Mouse (Mus musculus): Measurements from ENCODE around the gene E2f4. TPM values are rescaled to one million over a fixed set of nuclear protein-coding genes. Genes with fewer than 3 reads are reported as not detected.

Gene E2f4
- polyA plus RNA-seq, 1 experiment from 2014 or later = 46.4 TPM

GRCm38 (mm10) chr8:105266775-105267174, 30.7 kb upstream of the E2f4 start:
- no peak for ATAC-seq (ENCODE audit: low read depth)
- H3K9me3 ChIP-seq (ENCODE audit: control insufficient read depth, low read length) = no peaks in the 10 kb centered on the region
- 11% methylated on average over 13 of the region's 13 CpGs for WGBS
- no peak overlapping the region for H3K4me3 ChIP-seq (ENCODE audit: low read depth, low read length)
- no peak overlapping the region for H3K4me2 ChIP-seq (ENCODE audit: low read depth, low read length)
- no peak overlapping the region for H3K27ac ChIP-seq (ENCODE audit: low read depth, low read length)
- no peaks in the 10 kb centered on the region for H3K36me3 ChIP-seq (ENCODE audit: control insufficient read depth, insufficient read depth, low read length)
- peaks cover 59% of the 10 kb centered on the region for H3K27me3 ChIP-seq (ENCODE audit: control insufficient read depth, insufficient read depth, low read length)
- H3K4me1 ChIP-seq (ENCODE audit: control insufficient read depth, insufficient read depth, low read length) = peaks cover 11% of the 10 kb centered on the region
- no peak overlapping the region for H3K9ac ChIP-seq (replicated peaks; ENCODE audit: low read depth, low read length)

- Histone ChIP-seq H3K27me3 (ENCODE audit: control insufficient read depth, insufficient read depth, low read length) (peaks cover 63% of the 10 kb centered on the region), H3K4me2 (ENCODE audit: low read depth, low read length) (peak overlapping the region; percentile 79), H3K9ac (replicated peaks; ENCODE audit: low read depth, low read length) (peak overlapping the region; percentile 43), H3K9me3 (ENCODE audit: control insufficient read depth, low read length) (no peaks in the 10 kb centered on the region), H3K36me3 (ENCODE audit: control insufficient read depth, insufficient read depth, low read length) (no peaks in the 10 kb centered on the region), H3K4me1 (ENCODE audit: control insufficient read depth, insufficient read depth, low read length) (peaks cover 11% of the 10 kb centered on the region), H3K27ac (ENCODE audit: low read depth, low read length) (0 out of 2 replicates have a peak overlapping the region, but pooled peaks have one; percentile 22), H3K4me3 (ENCODE audit: low read depth, low read length) (peak overlapping the region; percentile 39)
- under 1% methylated on average over 65 of the region's 65 CpGs for WGBS
- ATAC-seq (ENCODE audit: low read depth) = peak; percentile 87
Measured at GRCm38 (mm10) chr8:105268342-105269074, 29.0 kb upstream of the E2f4 start.

GRCm38 (mm10) chr8:105269075-105269458, 28.4 kb upstream of the E2f4 start:
- H3K4me2 ChIP-seq (ENCODE audit: low read depth, low read length) = peak overlapping the region; percentile 79
- H3K4me1 ChIP-seq (ENCODE audit: control insufficient read depth, insufficient read depth, low read length) = peaks cover 11% of the 10 kb centered on the region
- under 1% methylated on average over 10 of the region's 10 CpGs for WGBS
- ATAC-seq (ENCODE audit: low read depth) = peak; percentile 22; the same call in 1 of the 2 replicates
- H3K27ac ChIP-seq (ENCODE audit: low read depth, low read length) = no peak overlapping the region
- no peaks in the 10 kb centered on the region for H3K9me3 ChIP-seq (ENCODE audit: control insufficient read depth, low read length)
- H3K27me3 ChIP-seq (ENCODE audit: control insufficient read depth, insufficient read depth, low read length) = peaks cover 65% of the 10 kb centered on the region
- peak overlapping the region; percentile 43 for H3K9ac ChIP-seq (replicated peaks; ENCODE audit: low read depth, low read length)
- no peaks in the 10 kb centered on the region for H3K36me3 ChIP-seq (ENCODE audit: control insufficient read depth, insufficient read depth, low read length)
- peak overlapping the region; percentile 39 for H3K4me3 ChIP-seq (ENCODE audit: low read depth, low read length)

GRCm38 (mm10) chr8:105269461-105269947, 28.0 kb upstream of the E2f4 start, which contains the start of gene Hsf4:
Hsf4 (plus strand) TSS chr8:105269801.
- Histone ChIP-seq H3K4me3 (ENCODE audit: low read depth, low read length) (peak within 1 kb of the TSS; percentile 39), H3K36me3 (ENCODE audit: control insufficient read depth, insufficient read depth, low read length) (no peaks in the 10 kb centered on the region), H3K4me2 (ENCODE audit: low read depth, low read length) (peak within 1 kb of the TSS; percentile 79), H3K9ac (replicated peaks; ENCODE audit: low read depth, low read length) (peak within 1 kb of the TSS; percentile 43), H3K4me1 (ENCODE audit: control insufficient read depth, insufficient read depth, low read length) (peaks cover 11% of the 10 kb centered on the region), H3K9me3 (ENCODE audit: control insufficient read depth, low read length) (no peaks in the 10 kb centered on the region), H3K27ac (ENCODE audit: low read depth, low read length) (no peak within 1 kb of the TSS), H3K27me3 (ENCODE audit: control insufficient read depth, insufficient read depth, low read length) (peaks cover 69% of the 10 kb centered on the region)
- ATAC-seq (ENCODE audit: low read depth) = no peak; the same call in 1 of the 2 replicates
- WGBS = under 1% methylated on average over 42 of the region's 42 CpGs

GRCm38 (mm10) chr8:105270101-105270915, 27.2 kb upstream of the E2f4 start:
- Histone ChIP-seq H3K4me1 (ENCODE audit: control insufficient read depth, insufficient read depth, low read length) (peaks cover 11% of the 10 kb centered on the region), H3K36me3 (ENCODE audit: control insufficient read depth, insufficient read depth, low read length) (no peaks in the 10 kb centered on the region), H3K4me2 (ENCODE audit: low read depth, low read length) (peak overlapping the region; percentile 79), H3K9ac (replicated peaks; ENCODE audit: low read depth, low read length) (no peak overlapping the region), H3K4me3 (ENCODE audit: low read depth, low read length) (peak overlapping the region; percentile 39), H3K27me3 (ENCODE audit: control insufficient read depth, insufficient read depth, low read length) (peaks cover 68% of the 10 kb centered on the region), H3K9me3 (ENCODE audit: control insufficient read depth, low read length) (no peaks in the 10 kb centered on the region), H3K27ac (ENCODE audit: low read depth, low read length) (no peak overlapping the region)
- ATAC-seq (ENCODE audit: low read depth) = no peak
- WGBS = 2% methylated on average over 39 of the region's 39 CpGs

- 0 out of 2 replicates have a peak overlapping the region, but pooled peaks have one; percentile 5 for H3K4me2 ChIP-seq (ENCODE audit: low read depth, low read length)
- H3K9ac ChIP-seq (replicated peaks; ENCODE audit: low read depth, low read length) = no peak overlapping the region
- no peak overlapping the region for H3K27ac ChIP-seq (ENCODE audit: low read depth, low read length)
- WGBS = 2% methylated on average over 11 of the region's 11 CpGs
- H3K9me3 ChIP-seq (ENCODE audit: control insufficient read depth, low read length) = no peaks in the 10 kb centered on the region
- H3K4me3 ChIP-seq (ENCODE audit: low read depth, low read length) = no peak overlapping the region
- peaks cover 64% of the 10 kb centered on the region for H3K27me3 ChIP-seq (ENCODE audit: control insufficient read depth, insufficient read depth, low read length)
- no peaks in the 10 kb centered on the region for H3K36me3 ChIP-seq (ENCODE audit: control insufficient read depth, insufficient read depth, low read length)
- ATAC-seq (ENCODE audit: low read depth) = no peak
- H3K4me1 ChIP-seq (ENCODE audit: control insufficient read depth, insufficient read depth, low read length) = peaks cover 11% of the 10 kb centered on the region
Measured at GRCm38 (mm10) chr8:105270916-105271186, 26.6 kb upstream of the E2f4 start.

GRCm38 (mm10) chr8:105275387-105275786, 22.1 kb upstream of the E2f4 start:
- Histone ChIP-seq H3K4me3 (ENCODE audit: low read depth, low read length) (no peak overlapping the region), H3K4me2 (ENCODE audit: low read depth, low read length) (peak overlapping the region; percentile 61; the same call in 1 of the 2 replicates), H3K4me1 (ENCODE audit: control insufficient read depth, insufficient read depth, low read length) (peaks cover 2% of the 10 kb centered on the region; the same call in 1 of the 2 replicates), H3K9ac (replicated peaks; ENCODE audit: low read depth, low read length) (no peak overlapping the region), H3K36me3 (ENCODE audit: control insufficient read depth, insufficient read depth, low read length) (0 out of 2 replicates have a peak, but pooled peaks cover 6% of the 10 kb centered on the region), H3K27me3 (ENCODE audit: control insufficient read depth, insufficient read depth, low read length) (peaks cover 42% of the 10 kb centered on the region), H3K9me3 (ENCODE audit: control insufficient read depth, low read length) (no peaks in the 10 kb centered on the region), H3K27ac (ENCODE audit: low read depth, low read length) (no peak overlapping the region)
- no peak for ATAC-seq (ENCODE audit: low read depth)
- 10% methylated on average over 11 of the region's 11 CpGs for WGBS

GRCm38 (mm10) chr8:105275840-105276239, 21.6 kb upstream of the E2f4 start, which contains the start of gene Nol3:
Nol3 (plus strand) TSS chr8:105276140.
- Histone ChIP-seq H3K4me1 (ENCODE audit: control insufficient read depth, insufficient read depth, low read length) (0 out of 2 replicates have a peak, but pooled peaks cover 2% of the 10 kb centered on the region), H3K9ac (replicated peaks; ENCODE audit: low read depth, low read length) (peak within 1 kb of the TSS; percentile 34), H3K4me3 (ENCODE audit: low read depth, low read length) (peak within 1 kb of the TSS; percentile 33), H3K36me3 (ENCODE audit: control insufficient read depth, insufficient read depth, low read length) (0 out of 2 replicates have a peak, but pooled peaks cover 6% of the 10 kb centered on the region), H3K27me3 (ENCODE audit: control insufficient read depth, insufficient read depth, low read length) (peaks cover 38% of the 10 kb centered on the region), H3K27ac (ENCODE audit: low read depth, low read length) (no peak within 1 kb of the TSS), H3K9me3 (ENCODE audit: control insufficient read depth, low read length) (no peaks in the 10 kb centered on the region), H3K4me2 (ENCODE audit: low read depth, low read length) (peak within 1 kb of the TSS; percentile 61)
- no peak for ATAC-seq (ENCODE audit: low read depth)
- WGBS = 8% methylated on average over 10 of the region's 10 CpGs
